Mouse (Mus musculus): ENCODE data around the gene Vip. TPM values are rescaled to one million over a fixed set of nuclear protein-coding genes. Genes with fewer than 3 reads are reported as not detected.

Gene Vip
- polyA plus RNA-seq, 1 experiment from 2014 or later = not detected

DNA sequence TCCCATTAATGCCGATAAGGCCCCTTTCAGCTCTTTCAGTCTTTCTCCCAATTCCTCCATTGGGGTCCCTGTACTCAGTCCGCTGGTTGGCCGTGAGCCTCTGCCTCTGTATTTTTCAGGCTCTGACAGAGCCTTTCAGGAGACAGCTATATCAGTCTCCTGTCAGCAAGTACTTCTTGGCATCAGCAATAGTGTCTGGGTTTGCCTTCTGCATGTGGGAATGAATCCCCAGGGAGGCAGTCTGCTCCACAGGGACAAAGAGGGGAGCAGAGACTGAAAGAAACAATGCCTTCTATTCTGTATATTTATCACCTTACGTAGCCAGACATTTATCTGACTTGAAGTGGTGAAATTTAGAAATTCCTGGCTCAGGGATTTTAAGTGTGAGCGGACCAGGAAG, 12.8 kb upstream of the Vip start:
- Histone ChIP-seq H3K4me3 (no peak overlapping the region), H3K36me3 (no peaks in the 10 kb centered on the region), H3K4me2 (peak overlapping the region; percentile 36; the same call in 1 of the 2 replicates), H3K4me1 (replicated peaks) (peaks cover 7% of the 10 kb centered on the region), H3K9ac (no peak overlapping the region), H3K27me3 (replicated peaks) (no peaks in the 10 kb centered on the region), H3K9me3 (replicated peaks) (peaks cover 3% of the 10 kb centered on the region), H3K27ac (ENCODE audit: poor library complexity, severe bottlenecking) (no peak overlapping the region)
- ATAC-seq (ENCODE audit: insufficient number of reproducible peaks, low FRiP score) = no peak
- WGBS = 18% methylated on average over 5 of the region's 5 CpGs

GRCm38 (mm10) chr10:5633672-5634200, 5.3 kb upstream of the Vip start:
- no peak overlapping the region for H3K4me2 ChIP-seq
- H3K27ac ChIP-seq (ENCODE audit: poor library complexity, severe bottlenecking) = no peak overlapping the region
- H3K4me3 ChIP-seq = no peak overlapping the region
- no peaks in the 10 kb centered on the region for H3K4me1 ChIP-seq (replicated peaks)
- H3K36me3 ChIP-seq = no peaks in the 10 kb centered on the region
- H3K9ac ChIP-seq = no peak overlapping the region
- no peaks in the 10 kb centered on the region for H3K27me3 ChIP-seq (replicated peaks)
- peaks cover 3% of the 10 kb centered on the region for H3K9me3 ChIP-seq (replicated peaks)
- ATAC-seq (ENCODE audit: insufficient number of reproducible peaks, low FRiP score) = no peak
- WGBS = 60% methylated on average over 4 of the region's 4 CpGs

- Histone ChIP-seq H3K9me3 (replicated peaks) (no peaks in the 10 kb centered on the region), H3K36me3 (no peaks in the 10 kb centered on the region), H3K4me2 (no peak overlapping the region), H3K27ac (ENCODE audit: poor library complexity, severe bottlenecking) (no peak overlapping the region), H3K27me3 (replicated peaks) (no peaks in the 10 kb centered on the region), H3K4me3 (no peak overlapping the region), H3K9ac (no peak overlapping the region), H3K4me1 (replicated peaks) (no peaks in the 10 kb centered on the region)
- ATAC-seq (ENCODE audit: insufficient number of reproducible peaks, low FRiP score) = no peak
- WGBS = 23% methylated on average over 1 of the region's 1 CpGs
Observed at GRCm38 (mm10) chr10:5634336-5634735, 4.7 kb upstream of the Vip start.

GRCm38 (mm10) chr10:5637322-5637721, 1.7 kb upstream of the Vip start:
- 67% methylated on average over 4 of the region's 4 CpGs for WGBS
- Histone ChIP-seq H3K27ac (ENCODE audit: poor library complexity, severe bottlenecking) (no peak overlapping the region), H3K27me3 (replicated peaks) (no peaks in the 10 kb centered on the region), H3K36me3 (no peaks in the 10 kb centered on the region), H3K9me3 (replicated peaks) (no peaks in the 10 kb centered on the region), H3K4me3 (no peak overlapping the region), H3K4me2 (no peak overlapping the region), H3K9ac (no peak overlapping the region), H3K4me1 (replicated peaks) (no peaks in the 10 kb centered on the region)
- no peak for ATAC-seq (ENCODE audit: insufficient number of reproducible peaks, low FRiP score)

DNA sequence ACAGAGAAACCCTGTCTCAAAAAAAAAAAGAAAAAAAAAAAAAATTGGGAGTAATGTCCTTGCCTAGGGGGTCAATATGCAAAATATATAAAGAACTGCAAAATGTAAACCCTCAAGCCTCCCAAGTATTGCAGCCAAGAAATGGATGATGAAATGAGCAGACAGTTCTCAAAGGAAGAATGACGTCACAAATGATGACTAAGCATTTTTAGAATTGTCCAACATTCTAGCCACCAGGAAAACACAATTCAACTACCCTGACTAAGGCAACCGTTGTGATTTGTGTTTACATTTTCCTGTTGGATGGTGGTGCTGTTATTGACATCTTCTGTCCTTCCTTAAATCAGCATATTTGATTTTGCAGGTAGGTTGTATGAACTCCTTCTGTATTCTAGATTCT, 42.3 kb downstream of the Vip start:
- Histone ChIP-seq H3K9me3 (replicated peaks) (no peaks in the 10 kb centered on the region), H3K36me3 (no peaks in the 10 kb centered on the region), H3K4me2 (no peak overlapping the region), H3K4me1 (replicated peaks) (0 out of 2 replicates have a peak, but pooled peaks cover 4% of the 10 kb centered on the region), H3K4me3 (no peak overlapping the region), H3K9ac (no peak overlapping the region), H3K27me3 (replicated peaks) (no peaks in the 10 kb centered on the region), H3K27ac (ENCODE audit: poor library complexity, severe bottlenecking) (no peak overlapping the region)
- 72% methylated on average over 2 of the region's 2 CpGs for WGBS
- ATAC-seq (ENCODE audit: insufficient number of reproducible peaks, low FRiP score) = no peak

- no peak overlapping the region for H3K27ac ChIP-seq (ENCODE audit: poor library complexity, severe bottlenecking)
- no peaks in the 10 kb centered on the region for H3K9me3 ChIP-seq (replicated peaks)
- 23% methylated on average over 6 of the region's 6 CpGs for WGBS
- no peak overlapping the region for H3K4me2 ChIP-seq
- no peak overlapping the region for H3K4me3 ChIP-seq
- H3K9ac ChIP-seq = no peak overlapping the region
- ATAC-seq (ENCODE audit: insufficient number of reproducible peaks, low FRiP score) = no peak
- no peaks in the 10 kb centered on the region for H3K27me3 ChIP-seq (replicated peaks)
- H3K36me3 ChIP-seq = no peaks in the 10 kb centered on the region
- H3K4me1 ChIP-seq (replicated peaks) = 0 out of 2 replicates have a peak, but pooled peaks cover 4% of the 10 kb centered on the region
Observed at GRCm38 (mm10) chr10:5685608-5686007, 46.6 kb downstream of the Vip start.

DNA sequence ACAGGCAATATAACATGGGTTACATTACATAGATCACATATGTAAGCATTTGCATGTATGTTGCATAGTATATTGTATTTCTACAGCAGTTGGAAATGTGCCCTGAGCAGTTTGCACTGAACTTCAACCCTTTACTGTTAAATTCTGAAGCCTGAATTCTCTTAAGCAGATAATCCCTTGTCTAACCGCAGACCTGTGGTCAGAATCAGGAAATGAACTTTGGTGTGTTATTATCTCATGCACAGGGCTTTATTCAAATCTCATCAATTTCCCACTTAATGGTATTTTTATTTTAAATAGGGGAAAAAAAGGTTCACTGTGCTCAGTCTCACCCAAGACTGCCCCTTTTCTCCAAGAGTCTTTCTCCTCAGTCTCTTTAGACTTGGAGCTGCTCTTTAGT, 55.3 kb downstream of the Vip start:
- Histone ChIP-seq H3K27ac (ENCODE audit: poor library complexity, severe bottlenecking) (no peak overlapping the region), H3K9ac (no peak overlapping the region), H3K4me1 (replicated peaks) (no peaks in the 10 kb centered on the region), H3K4me2 (no peak overlapping the region), H3K36me3 (no peaks in the 10 kb centered on the region), H3K9me3 (replicated peaks) (no peaks in the 10 kb centered on the region), H3K4me3 (no peak overlapping the region), H3K27me3 (replicated peaks) (no peaks in the 10 kb centered on the region)
- no peak for ATAC-seq (ENCODE audit: insufficient number of reproducible peaks, low FRiP score)
- 60% methylated on average over 1 of the region's 1 CpGs for WGBS

Other genes with a start within 250 kb of the Vip start
- gene Syne1, start 87.7 kb upstream of the Vip start, polyA plus RNA-seq (2016; fragmentation: Nextera tagmentation; extraction: Ambion mirVana) = 18.0 and 19.6 TPM in 2 replicates
- 4.5 and 4.6 TPM in 2 replicates for gene Myct1, start 45.4 kb upstream of the Vip start, polyA plus RNA-seq (2016; fragmentation: Nextera tagmentation; extraction: Ambion mirVana)
- 49.0 and 50.9 TPM in 2 replicates for gene Fbxo5, start 166.4 kb downstream of the Vip start, polyA plus RNA-seq (2016; fragmentation: Nextera tagmentation; extraction: Ambion mirVana)
- gene Mtrf1l, start 184.7 kb downstream of the Vip start, polyA plus RNA-seq (2016; fragmentation: Nextera tagmentation; extraction: Ambion mirVana) = 9.2 and 15.0 TPM in 2 replicates